Mouse (Mus musculus) 3T3-L1 (cell line): Measurements from ENCODE around the gene Dnah17.

ENCODE experiments used
- DNase-seq: peaks from one replicate; pipeline ENCODE4 v3.0.0-alpha.2; 2015; ENCODE audit warnings: low read depth, low spot score

Gene Dnah17

GRCm38 (mm10) chr11:117972656-117973558 lies 157.5 kb downstream of the Dnah17 start:
- no peak for DNase-seq
